Mouse (Mus musculus) G1E-ER4 (cell line): Measurements from ENCODE around the gene Kcnk15. TPM values are rescaled to one million over a fixed set of nuclear protein-coding genes. Genes with fewer than 3 reads are reported as not detected.

ENCODE experiments used
- GATA1 ChIP-seq: IDR thresholded peaks from one replicate; pipeline ENCODE4 v1.8.0; 2012; ENCODE audit warnings: low read length, inconsistent platforms
- polyA plus RNA-seq: library from polyadenylated mRNA; stranded (reverse); fragments of >175 nt; gene quantifications from 2 replicates; pipeline ENCODE4 v1.2.3, GENCODE M21; 2012

Kcnk15 gene
- polyA plus RNA-seq, 1 experiment: not detected

DNA sequence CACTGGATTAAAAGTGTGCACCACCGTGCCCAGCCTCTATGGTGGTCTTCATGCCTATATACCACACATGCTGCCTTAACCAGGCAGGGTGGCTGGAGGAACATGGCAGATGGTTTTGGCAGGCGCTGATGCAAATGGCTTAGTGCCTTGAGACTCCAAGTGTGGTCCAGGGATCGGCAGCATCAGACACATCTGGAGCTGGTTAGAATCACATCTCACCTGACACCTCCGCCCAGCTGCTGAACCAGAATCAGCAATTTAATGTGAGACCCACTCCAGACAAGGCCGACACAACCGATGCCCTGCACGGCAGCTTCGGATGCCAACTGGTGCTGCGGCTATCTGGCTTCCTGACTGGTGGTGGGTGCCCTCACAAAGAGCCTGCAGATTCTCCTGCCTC, 12.6 kb downstream of the Kcnk15 start:
- no peak for TF ChIP-seq GATA1

- TF ChIP-seq GATA1: no peak
Observed at GRCm38 (mm10) chr2:163869783-163870182, 16.3 kb downstream of the Kcnk15 start.

- no peak for TF ChIP-seq GATA1
Observed at GRCm38 (mm10) chr2:163871266-163871665, 17.8 kb downstream of the Kcnk15 start.

DNA sequence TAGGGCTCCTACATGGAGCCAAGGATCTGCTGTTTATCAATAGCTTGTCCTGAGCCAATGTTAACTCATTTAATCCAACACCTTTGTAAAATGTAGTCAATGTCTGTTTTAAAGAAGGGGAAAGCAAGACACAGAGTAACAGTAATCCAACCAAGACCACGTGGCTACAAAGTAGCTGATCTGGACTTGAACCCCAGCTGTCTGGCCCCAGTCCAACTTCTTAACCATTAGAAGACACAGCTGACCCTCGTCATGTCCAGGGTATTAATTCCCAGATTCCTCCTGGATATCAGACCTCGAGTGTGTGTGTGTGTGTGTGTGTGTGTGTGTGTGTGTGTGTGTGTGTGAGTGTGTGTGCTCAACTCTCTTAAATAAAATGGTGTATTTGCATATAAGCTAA, 18.5 kb downstream of the Kcnk15 start:
- no peak for TF ChIP-seq GATA1

DNA sequence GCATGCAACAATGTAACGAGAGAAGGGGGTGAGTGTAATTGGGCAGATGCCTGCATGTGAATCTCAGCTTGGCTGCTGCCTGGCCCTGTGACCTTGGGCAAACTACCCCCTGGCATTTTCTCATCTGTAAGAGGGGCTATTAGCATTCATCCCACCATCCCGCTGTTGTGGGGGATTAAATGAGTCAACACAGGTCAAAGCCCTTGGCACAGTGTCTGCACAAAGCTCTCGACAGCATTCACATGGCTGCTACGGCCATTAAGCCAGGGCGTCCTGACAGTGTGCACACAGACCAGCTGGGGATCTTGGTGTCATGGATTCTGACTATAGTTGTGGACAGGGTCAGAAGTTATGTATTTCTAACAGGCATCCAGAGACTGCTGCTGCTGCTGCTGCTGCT, 21.4 kb downstream of the Kcnk15 start:
- TF ChIP-seq GATA1: no peak

- no peak for TF ChIP-seq GATA1
Observed at GRCm38 (mm10) chr2:163875484-163875883, 22.0 kb downstream of the Kcnk15 start.

GRCm38 (mm10) chr2:163876830-163877498, 23.5 kb downstream of the Kcnk15 start:
- TF ChIP-seq GATA1: no peak

DNA sequence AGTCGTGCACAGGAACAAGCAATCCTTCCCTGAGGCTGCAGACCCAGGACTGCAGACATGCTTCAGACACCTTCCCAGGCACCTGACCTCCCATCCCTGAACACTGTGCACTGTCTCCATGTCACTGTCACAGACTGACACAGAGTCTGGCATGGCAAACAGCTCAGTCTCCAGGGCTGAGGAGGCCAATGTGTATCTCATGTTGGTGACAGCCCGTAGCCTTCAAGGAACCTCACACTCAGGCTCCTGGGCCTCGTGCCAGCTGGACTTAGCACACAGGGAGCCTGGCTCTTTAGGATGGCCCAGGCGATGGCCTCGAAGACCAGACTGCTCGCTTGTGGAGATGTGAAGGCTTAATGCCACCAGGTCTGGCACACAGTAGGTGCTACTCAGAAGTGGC, 27.4 kb downstream of the Kcnk15 start:
- no peak for TF ChIP-seq GATA1

- TF ChIP-seq GATA1: no peak
Observed at GRCm38 (mm10) chr2:163882859-163883652, 29.6 kb downstream of the Kcnk15 start.

DNA sequence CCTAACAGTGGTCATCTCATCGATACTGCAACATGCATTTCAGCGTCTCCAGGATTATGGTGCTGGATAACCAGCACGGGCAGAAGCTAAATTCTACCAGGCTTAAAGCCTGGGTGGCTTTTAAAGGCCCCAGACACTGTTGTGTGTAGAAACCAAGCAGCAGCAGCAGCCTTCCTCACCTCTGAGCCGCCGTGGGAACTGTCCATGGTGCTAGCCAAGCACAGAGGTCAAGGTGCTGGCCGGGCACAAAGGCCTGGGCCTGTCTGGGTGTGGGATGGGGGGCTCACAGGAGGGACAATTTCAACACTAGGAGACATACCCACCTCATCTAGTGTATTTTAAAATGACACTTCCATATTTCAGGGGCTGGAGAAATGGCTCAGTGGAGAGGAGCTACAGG, 36.0 kb downstream of the Kcnk15 start:
- TF ChIP-seq GATA1: no peak

- no peak for TF ChIP-seq GATA1
Observed at GRCm38 (mm10) chr2:163890586-163890985, 37.1 kb downstream of the Kcnk15 start.

DNA sequence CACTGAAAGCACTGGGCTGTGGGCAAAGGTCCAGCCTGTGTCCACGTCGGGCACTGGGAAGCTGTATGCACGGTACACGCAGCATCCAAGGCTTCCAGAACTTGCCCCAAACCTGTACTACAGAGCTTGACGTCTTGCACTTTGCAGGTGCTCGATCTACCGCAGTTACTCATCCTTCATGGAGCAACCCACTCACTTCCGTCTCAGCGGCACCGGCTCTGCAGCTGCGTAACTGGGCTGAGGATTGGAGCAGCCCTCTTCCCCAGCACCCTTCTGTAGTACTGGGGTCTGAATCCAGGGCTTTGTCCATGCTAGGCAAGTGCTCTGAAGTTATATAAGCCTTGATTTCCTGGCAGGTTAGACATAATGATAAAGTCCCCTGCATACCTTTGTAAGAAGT, 37.8 kb downstream of the Kcnk15 start:
- TF ChIP-seq GATA1: no peak

- no peak for TF ChIP-seq GATA1
Observed at GRCm38 (mm10) chr2:163893446-163894370, 40.3 kb downstream of the Kcnk15 start.

GRCm38 (mm10) chr2:163895156-163895555, 41.7 kb downstream of the Kcnk15 start:
- TF ChIP-seq GATA1: no peak

- TF ChIP-seq GATA1: no peak
Observed at GRCm38 (mm10) chr2:163897026-163897425, 43.6 kb downstream of the Kcnk15 start.

DNA sequence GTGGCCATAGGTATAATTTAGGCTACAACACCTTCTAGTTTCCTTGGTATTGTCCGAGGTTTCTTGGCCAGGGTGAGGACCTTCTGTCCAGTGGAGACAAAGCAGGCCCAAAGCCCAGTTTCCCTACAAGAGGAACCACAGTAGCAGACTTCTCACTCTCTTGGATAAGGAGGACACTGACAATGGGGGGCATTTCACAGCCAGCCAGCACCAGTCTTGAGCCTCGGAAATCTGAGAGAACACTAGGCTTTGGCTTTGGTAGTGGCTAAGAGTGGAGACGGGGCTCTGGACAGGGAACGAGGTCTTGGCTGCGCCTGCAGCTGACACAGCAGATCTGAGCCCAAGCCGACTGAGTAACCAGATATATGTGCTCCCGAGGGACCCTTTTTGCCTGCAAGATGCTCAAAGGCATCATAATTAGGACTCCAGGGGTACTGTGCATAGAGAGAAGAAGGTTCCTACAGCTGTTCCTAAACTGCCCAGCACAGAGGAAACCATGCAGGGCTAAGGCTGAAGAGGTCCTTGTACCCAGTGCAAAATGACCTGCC, 44.6 kb downstream of the Kcnk15 start:
- no peak for TF ChIP-seq GATA1
